Mouse (Mus musculus): ENCODE data around the gene Slc12a6.

DNA sequence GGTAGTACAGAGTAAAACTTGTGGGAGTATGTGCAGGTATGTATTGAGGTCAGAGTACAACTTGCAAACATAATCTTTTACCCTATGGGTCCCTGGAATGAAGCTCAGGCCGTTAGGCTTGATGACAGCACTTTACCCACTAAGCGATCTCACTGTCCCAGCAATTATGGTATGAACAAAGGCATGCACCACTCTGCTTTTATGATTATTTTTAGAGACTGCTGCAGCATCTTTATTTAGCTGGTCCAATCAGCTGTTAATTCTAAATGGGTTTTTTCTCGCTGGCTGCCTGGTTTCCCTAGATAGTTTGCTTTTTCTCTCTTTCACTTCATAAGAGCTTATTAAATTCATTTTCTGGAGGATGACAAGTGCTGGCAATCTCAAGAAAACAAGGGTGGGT is 30.6 kb downstream of the Slc12a6 start:
- no peak for TF ChIP-seq CTCF (IDR thresholded peaks at IDR 0.05; ENCODE audit: low read depth, low read length)
- no peak for TF ChIP-seq POLR2A (IDR thresholded peaks at IDR 0.05; ENCODE audit: extremely low read depth, insufficient read depth, low read length)
